Mouse (Mus musculus) embryonic facial prominence, embryonic 13.5 days (tissue): Measurements from ENCODE around the gene a. TPM values are rescaled to one million over a fixed set of nuclear protein-coding genes. Genes with fewer than 3 reads are reported as not detected.

Experiments used
- ATAC-seq: fragments of 200-750 bp; cut with Nextera tagmentation; 2 replicates; pipeline ENCODE4 v1.8.0; 2017; ENCODE audit warnings: low read depth; ENCODE audit not compliant: insufficient number of reproducible peaks, insufficient read depth, low FRiP score, low TSS enrichment
- H3K27ac ChIP-seq: fragments of 300-500 bp; sonication (generic); 2 replicates; pipeline ENCODE4 v1.5.1; 2015; ENCODE audit warnings: moderate library complexity, mild to moderate bottlenecking, inconsistent platforms
- H3K27me3 ChIP-seq: fragments of 300-500 bp; sonication (generic); 2 replicates; pipeline ENCODE4 v1.6.1; 2015; ENCODE audit warnings: mild to moderate bottlenecking, inconsistent platforms
- H3K36me3 ChIP-seq: fragments of 300-500 bp; sonication (generic); 2 replicates; pipeline ENCODE4 v1.6.1; 2015; ENCODE audit warnings: mild to moderate bottlenecking, inconsistent platforms
- H3K4me1 ChIP-seq: fragments of 300-500 bp; sonication (generic); 2 replicates; pipeline ENCODE4 v1.6.1; 2015; ENCODE audit warnings: inconsistent platforms
- H3K4me2 ChIP-seq: fragments of 300-500 bp; sonication (generic); 2 replicates; pipeline ENCODE4 v1.6.1; 2015; ENCODE audit warnings: moderate library complexity, mild to moderate bottlenecking, inconsistent platforms
- H3K4me3 ChIP-seq: fragments of 300-500 bp; sonication (generic); 2 replicates; pipeline ENCODE4 v1.5.1; 2015; ENCODE audit warnings: mild to moderate bottlenecking, inconsistent platforms
- H3K9ac ChIP-seq: fragments of 300-500 bp; sonication (generic); 2 replicates; pipeline ENCODE4 v1.6.1; 2015; ENCODE audit warnings: mild to moderate bottlenecking, inconsistent platforms
- H3K9me3 ChIP-seq: fragments of 300-500 bp; sonication (generic); 2 replicates; pipeline ENCODE4 v1.6.1; 2016; ENCODE audit warnings: inconsistent platforms
- WGBS: fragments of 180-500 bp; shearing (Covaris S2); methylation state at CpG from one replicate; pipeline ENCODE4 v1.1.7; 2015; ENCODE audit warnings: mixed read lengths; 5-methylcytosine and 5-hydroxymethylcytosine counted together
- polyA plus RNA-seq: library from polyadenylated mRNA; unstranded; fragments of >200 nt; fragmentation: Nextera tagmentation; extraction: Ambion mirVana; gene quantifications from 2 replicates; pipeline ENCODE4 v1.2.1, GENCODE M21; 2015

The a gene
- polyA plus RNA-seq, 1 experiment from 2014 or later: 23.5 TPM

DNA sequence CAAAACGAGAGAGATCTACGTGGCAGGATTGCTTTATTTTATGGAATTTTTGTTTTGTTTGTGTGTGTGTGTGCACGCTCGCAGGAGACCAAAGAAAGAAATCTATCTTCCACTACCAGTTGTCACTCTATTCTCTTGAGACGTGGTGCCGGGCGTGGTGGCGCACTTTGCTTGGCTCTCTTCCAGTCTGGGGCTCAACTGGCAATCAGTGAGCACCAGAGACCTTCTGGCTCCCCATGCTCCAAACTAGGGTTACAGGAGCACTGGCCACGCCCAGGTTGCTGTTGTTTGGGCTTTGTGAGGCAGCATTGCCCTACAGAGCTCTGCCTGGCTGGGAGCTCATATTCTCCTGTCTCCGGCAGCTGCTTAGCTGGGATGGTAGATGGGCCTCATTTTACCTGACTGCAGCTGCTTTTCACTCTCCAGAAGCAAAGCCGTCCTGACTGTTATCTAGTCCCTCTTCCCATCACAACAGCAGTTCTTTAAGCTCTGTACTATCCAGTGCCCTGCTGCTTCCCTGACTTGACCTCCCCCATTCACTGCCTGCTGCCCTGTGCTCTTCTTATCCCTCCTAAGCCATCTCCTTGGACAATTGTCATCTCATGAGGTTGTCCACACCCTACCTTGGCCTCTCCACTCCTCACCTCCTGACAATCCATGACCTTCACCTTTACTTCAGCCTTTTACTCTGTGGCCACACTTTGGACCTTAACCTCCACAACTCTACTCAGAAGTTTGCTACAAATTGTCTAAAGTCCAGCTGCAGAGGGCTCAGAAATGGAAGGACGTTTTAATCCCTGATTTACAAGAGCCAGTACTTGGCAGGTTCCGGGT is 299.9 kb downstream of the a start:
- Histone ChIP-seq H3K36me3 (no peaks in the 10 kb centered on the region), H3K27ac (no peak overlapping the region), H3K4me3 (no peak overlapping the region), H3K27me3 (no peaks in the 10 kb centered on the region), H3K4me2 (no peak overlapping the region), H3K9me3 (no peaks in the 10 kb centered on the region), H3K4me1 (0 out of 2 replicates have a peak, but pooled peaks cover 4% of the 10 kb centered on the region), H3K9ac (peak overlapping the region; percentile 33; the same call in 1 of the 2 replicates)
- 56% methylated on average over 13 of the region's 13 CpGs for WGBS
- ATAC-seq: no peak

DNA sequence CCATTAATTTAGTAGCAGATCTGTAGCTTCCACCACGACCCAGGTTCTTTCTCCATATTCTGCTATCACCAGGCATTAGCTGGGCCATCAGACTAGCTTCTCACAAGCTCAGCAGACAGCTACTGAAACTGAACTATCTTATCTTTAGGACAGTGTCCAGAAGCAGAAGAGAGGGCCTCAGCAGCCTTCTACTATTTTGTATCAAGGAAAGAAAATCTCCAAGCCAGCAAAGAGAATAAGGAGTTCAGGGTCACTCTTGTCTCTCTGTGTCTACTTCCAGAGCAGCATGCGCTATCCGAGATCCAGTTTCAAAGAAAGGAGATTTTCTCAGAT is 300.5 kb downstream of the a start:
- no peak overlapping the region for H3K4me2 ChIP-seq
- no peaks in the 10 kb centered on the region for H3K36me3 ChIP-seq
- no peak overlapping the region for H3K9ac ChIP-seq
- WGBS: 74% methylated on average over 3 of the region's 3 CpGs
- H3K4me3 ChIP-seq: no peak overlapping the region
- no peak for ATAC-seq
- no peaks in the 10 kb centered on the region for H3K27me3 ChIP-seq
- no peak overlapping the region for H3K27ac ChIP-seq
- H3K9me3 ChIP-seq: no peaks in the 10 kb centered on the region
- H3K4me1 ChIP-seq: 0 out of 2 replicates have a peak, but pooled peaks cover 4% of the 10 kb centered on the region

DNA sequence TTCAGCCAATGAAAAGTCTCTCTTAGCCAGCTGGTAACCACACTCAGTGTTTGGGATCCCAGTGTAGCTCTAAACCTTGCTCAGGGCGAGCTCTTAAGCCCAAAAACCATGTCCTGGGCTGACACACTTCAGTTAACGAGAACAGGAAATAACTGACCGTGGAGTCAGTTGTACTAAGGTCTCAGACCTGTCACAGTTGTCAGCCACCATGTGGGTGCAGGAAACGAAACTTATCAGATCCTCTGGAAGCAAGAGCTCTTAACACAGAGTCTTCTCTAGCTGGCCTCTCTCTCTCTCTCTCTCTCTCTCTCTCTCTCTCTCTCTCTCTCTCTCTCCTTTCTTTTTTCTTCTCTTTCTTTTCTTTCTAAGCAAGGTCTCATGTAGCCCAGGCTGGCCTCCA is 302.2 kb downstream of the a start:
- no peak for ATAC-seq

DNA sequence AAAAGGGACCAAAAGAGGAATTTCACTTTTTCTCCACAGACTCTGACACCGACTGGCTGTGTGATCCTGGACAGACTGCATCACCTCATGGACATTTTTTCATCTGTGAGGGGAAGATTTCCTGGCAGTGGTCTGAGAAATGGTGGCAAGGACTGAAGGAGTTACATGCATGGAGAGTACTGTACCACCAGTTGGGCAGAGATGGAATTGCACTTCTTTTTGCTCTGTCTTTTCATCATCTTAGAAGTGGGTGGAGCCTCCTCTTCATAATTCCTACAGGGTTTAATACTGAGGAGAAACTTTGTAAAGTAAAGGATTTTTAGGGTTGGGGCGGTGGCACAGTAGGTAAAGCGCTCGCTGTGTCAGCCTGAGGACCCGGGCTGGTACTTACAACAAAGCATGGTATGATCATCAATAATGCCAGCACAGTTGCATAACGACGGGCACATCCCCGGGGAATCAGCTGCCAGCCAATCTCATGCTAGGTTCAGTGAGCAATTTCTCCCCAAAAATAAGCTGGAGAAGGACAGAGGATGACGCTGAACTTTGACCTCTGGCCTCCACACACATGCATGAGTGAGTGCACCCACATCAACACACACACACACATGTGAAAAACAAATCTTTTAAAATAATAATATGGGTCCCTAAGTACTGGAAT is 307.6 kb downstream of the a start:
- no peaks in the 10 kb centered on the region for H3K9me3 ChIP-seq
- H3K4me3 ChIP-seq: no peak overlapping the region
- no peaks in the 10 kb centered on the region for H3K27me3 ChIP-seq
- no peak for ATAC-seq
- 77% methylated on average over 9 of the region's 9 CpGs for WGBS
- H3K27ac ChIP-seq: no peak overlapping the region
- no peak overlapping the region for H3K4me2 ChIP-seq
- no peaks in the 10 kb centered on the region for H3K4me1 ChIP-seq
- no peak overlapping the region for H3K9ac ChIP-seq
- no peaks in the 10 kb centered on the region for H3K36me3 ChIP-seq

More for the DNA sequence above, 302.2 kb downstream of the a start:
- Histone ChIP-seq H3K9ac (no peak overlapping the region), H3K9me3 (no peaks in the 10 kb centered on the region), H3K27me3 (no peaks in the 10 kb centered on the region), H3K4me1 (0 out of 2 replicates have a peak, but pooled peaks cover 4% of the 10 kb centered on the region), H3K4me2 (no peak overlapping the region), H3K4me3 (no peak overlapping the region), H3K36me3 (no peaks in the 10 kb centered on the region), H3K27ac (no peak overlapping the region)
- 32% methylated on average over 4 of the region's 4 CpGs for WGBS

DNA sequence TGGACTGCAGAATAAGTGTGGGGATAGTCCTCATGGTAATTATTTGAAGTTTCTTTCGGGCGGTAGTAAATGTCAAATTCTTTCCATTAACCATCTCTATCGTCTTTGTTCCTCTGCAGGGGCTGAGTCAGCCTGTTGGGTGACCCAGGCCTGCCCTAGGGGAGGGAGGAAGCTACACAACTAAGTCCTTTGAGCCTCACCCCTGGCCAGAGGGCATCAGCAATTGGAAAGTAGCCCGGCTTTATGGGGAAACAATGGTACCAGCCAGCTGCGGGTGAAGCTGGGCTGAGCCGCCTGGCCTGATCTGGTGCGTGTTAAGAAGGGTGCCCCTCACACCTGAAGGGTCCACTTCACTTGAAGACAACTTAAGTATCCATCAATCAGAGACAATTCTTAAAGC is 308.2 kb downstream of the a start:
- WGBS: 37% methylated on average over 7 of the region's 7 CpGs
- Histone ChIP-seq H3K9ac (no peak overlapping the region), H3K4me1 (no peaks in the 10 kb centered on the region), H3K27ac (no peak overlapping the region), H3K36me3 (no peaks in the 10 kb centered on the region), H3K4me2 (no peak overlapping the region), H3K4me3 (no peak overlapping the region), H3K9me3 (no peaks in the 10 kb centered on the region), H3K27me3 (no peaks in the 10 kb centered on the region)
- ATAC-seq: no peak

DNA sequence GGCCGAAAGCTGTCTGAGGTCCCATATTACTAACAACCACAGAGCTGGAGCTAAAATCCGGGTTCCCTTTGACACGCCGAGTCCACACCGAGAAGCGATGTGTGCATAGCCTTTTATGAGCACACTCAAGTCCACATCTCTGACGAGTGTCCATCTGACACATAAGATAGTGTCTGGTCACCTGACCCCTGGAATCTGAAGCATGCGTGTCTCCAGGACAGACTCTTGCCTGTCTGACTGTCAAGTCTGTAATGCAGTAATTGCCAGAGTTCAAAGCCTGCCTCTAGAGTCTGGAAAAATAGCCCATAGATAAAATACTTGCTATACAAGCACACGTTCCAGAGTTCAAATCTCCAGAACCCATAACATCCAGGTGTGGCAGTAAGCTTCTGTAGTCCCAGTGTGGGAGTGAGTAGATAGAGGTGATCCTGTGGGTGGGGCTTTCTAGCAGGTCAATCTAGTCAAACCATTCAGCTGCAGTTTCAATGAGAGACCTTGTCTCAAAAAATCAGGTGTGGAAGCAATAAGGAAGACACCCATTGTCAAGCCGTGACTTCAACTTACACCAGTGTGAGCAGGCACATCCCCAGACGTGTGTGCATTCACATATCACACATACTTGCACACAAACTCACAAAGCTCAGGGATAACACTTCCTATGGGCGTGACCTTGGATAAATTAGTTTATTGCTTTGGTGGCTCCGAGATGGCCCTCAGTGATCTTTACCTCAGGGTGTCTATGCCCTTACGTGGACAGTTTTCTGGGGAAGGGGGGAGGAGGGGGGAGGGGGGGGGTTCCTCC is 309.0 kb downstream of the a start:
- no peaks in the 10 kb centered on the region for H3K36me3 ChIP-seq
- H3K27ac ChIP-seq: no peak overlapping the region
- H3K27me3 ChIP-seq: no peaks in the 10 kb centered on the region
- no peak for ATAC-seq
- no peak overlapping the region for H3K9ac ChIP-seq
- no peaks in the 10 kb centered on the region for H3K9me3 ChIP-seq
- H3K4me2 ChIP-seq: no peak overlapping the region
- H3K4me3 ChIP-seq: no peak overlapping the region
- H3K4me1 ChIP-seq: no peaks in the 10 kb centered on the region
- 71% methylated on average over 14 of the region's 14 CpGs for WGBS

Other genes with a start within 250 kb of the a start
- 0.95 and 1.6 TPM in 2 replicates for gene 1700003F12Rik, start 244.3 kb upstream of the a start, polyA plus RNA-seq
- gene Actl10, start 239.6 kb upstream of the a start, polyA plus RNA-seq: 0.41 and 0.45 TPM in 2 replicates
- 3.8 and 4.3 TPM in 2 replicates for gene Necab3, start 232.5 kb upstream of the a start, polyA plus RNA-seq
- 21.1 and 22.6 TPM in 2 replicates for gene E2f1, start 221.5 kb upstream of the a start, polyA plus RNA-seq
- gene Pxmp4, start 187.7 kb upstream of the a start, polyA plus RNA-seq: 24.0 and 24.7 TPM in 2 replicates
- 1.5 and 1.8 TPM in 2 replicates for gene Zfp341, start 178.1 kb upstream of the a start, polyA plus RNA-seq
- 1.2 TPM in 1 of 2 replicates, not detected in the other for gene 4930519P11Rik, start 178.0 kb upstream of the a start, polyA plus RNA-seq
- gene Chmp4b, start 139.7 kb upstream of the a start, polyA plus RNA-seq: 32.8 and 34.7 TPM in 2 replicates
- gene Gm14214, start 21.4 kb upstream of the a start, polyA plus RNA-seq: not detected in 2 replicates
- gene Raly, start 306 bp upstream of the a start, polyA plus RNA-seq: 49.5 and 58.3 TPM in 2 replicates
- gene Eif2s2, start 101.5 kb downstream of the a start, polyA plus RNA-seq: 138 and 143 TPM in 2 replicates
- 11.8 and 13.1 TPM in 2 replicates for gene Gm14226, start 226.9 kb downstream of the a start, polyA plus RNA-seq